Mouse (Mus musculus) lung, adult 2 months (tissue): ENCODE measurements around the gene Prss16. TPM values are rescaled to one million over a fixed set of nuclear protein-coding genes. Genes with fewer than 3 reads are reported as not detected.

Source experiments
- DNase-seq: peaks from one replicate; pipeline ENCODE4 v3.0.0; 2022
- H3K4me1 ChIP-seq: fragments of 200-500 bp; 2 replicates; pipeline ENCODE4 v1.6.1; 2011; ENCODE audit warnings: low read length; ENCODE audit not compliant: control insufficient read depth, insufficient read depth
- H3K4me3 ChIP-seq: fragments of 200-500 bp; replicated peaks from 2 replicates; pipeline ENCODE3; 2011; ENCODE audit warnings: low read depth, mild to moderate bottlenecking, control low read depth, low read length; ENCODE audit errors: extremely low read depth
- CTCF ChIP-seq: fragments of 200-500 bp; IDR thresholded peaks from 2 replicates; pipeline ENCODE4 v1.5.1; 2011; ENCODE audit warnings: mild to moderate bottlenecking, low read length, control low read depth; ENCODE audit not compliant: insufficient read depth
- POLR2A ChIP-seq: fragments of 200-500 bp; IDR thresholded peaks from 2 replicates; pipeline ENCODE4 v1.6.1; 2011; ENCODE audit warnings: low read depth, mild to moderate bottlenecking, control low read depth, low read length, borderline replicate concordance; ENCODE audit errors: extremely low read depth
- WGBS: fragments of 180-500 bp; shearing (Covaris S2); methylation state at CpG from one replicate; pipeline ENCODE4 v1.1.7; 2018; 5-methylcytosine and 5-hydroxymethylcytosine counted together
- polyA plus RNA-seq: library from polyadenylated mRNA; depleted of rRNA; stranded (reverse); fragments of >200 nt; gene quantifications from 2 replicates; pipeline ENCODE4 v1.2.3, GENCODE M21; 2012; rRNA removed

Gene Prss16
- 0.33 and 0.34 TPM in 2 replicates for polyA plus RNA-seq

DNA sequence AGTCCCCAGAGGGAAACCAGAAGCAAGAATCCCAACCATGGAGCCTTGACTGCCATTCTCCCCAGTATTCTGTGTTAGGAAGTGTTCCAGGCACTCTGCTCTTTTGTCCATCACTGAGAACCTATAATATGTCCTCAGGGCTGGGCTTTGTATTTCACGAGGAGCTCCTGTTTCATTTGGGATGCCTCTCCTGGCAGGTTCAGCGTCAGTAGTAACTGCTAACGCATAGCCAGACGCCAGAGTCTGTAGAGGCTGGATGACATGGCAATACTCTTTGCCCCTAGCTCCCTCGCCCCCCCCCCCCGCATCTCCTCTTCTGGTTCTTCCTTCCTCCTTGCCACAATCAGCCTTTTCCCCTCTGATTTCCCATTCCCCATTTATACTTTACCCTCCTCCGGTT lies at the start of gene Prss16:
Gene Prss16 (minus strand): TSS at position 101 of the 400 bp plus-strand sequence.
- peaks cover 4% of the 10 kb centered on the region for H3K4me1 ChIP-seq
- 39% methylated on average over 7 of the region's 7 CpGs for WGBS
- no peak for DNase-seq
- no peak within 1 kb of the TSS for H3K4me3 ChIP-seq
- no peak for TF ChIP-seq CTCF
- TF ChIP-seq POLR2A = no peak

DNA sequence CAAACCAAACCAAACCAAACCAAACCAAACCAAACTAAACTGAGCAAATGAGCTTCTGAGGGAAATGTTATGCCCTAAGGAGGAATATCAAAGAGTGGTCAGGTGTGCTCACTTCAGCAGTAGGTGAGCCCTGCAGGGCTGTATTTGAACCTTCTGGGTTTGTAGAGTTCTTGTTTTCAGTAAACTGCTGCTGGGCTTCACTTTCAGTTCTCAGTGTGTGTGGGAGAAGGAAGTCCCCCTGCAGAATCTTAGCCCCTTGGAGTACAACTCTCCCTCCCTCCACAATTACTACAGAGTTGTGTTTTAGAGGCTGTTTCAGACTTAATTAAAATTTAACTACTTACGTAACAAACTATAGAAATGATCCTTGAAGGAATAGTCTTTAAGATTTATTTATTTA lies 44.2 kb upstream of the Prss16 start:
- no peak for DNase-seq
- Histone ChIP-seq H3K4me1 (no peaks in the 10 kb centered on the region; the same call in 1 of the 2 replicates), H3K4me3 (no peak overlapping the region)
- no peak for TF ChIP-seq POLR2A
- no peak for TF ChIP-seq CTCF
- WGBS = 93% methylated on average over 1 of the region's 1 CpGs

DNA sequence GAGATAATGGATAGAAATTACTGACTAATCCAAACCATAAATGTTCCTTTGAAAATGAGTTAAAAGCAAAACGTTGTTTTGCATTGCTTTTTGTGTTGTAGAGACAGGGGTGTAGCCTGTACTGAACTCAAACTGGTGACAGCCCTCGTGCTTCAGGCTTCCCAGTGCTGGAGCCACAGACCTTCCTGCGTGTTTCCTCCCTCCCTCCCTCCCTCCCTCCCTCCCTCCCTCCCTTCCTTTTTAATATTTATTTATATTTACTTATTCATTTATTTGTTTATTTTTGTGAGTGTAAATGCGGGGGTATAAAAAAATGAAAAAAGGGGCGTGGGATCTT lies 41.9 kb upstream of the Prss16 start:
- no peak overlapping the region for H3K4me3 ChIP-seq
- TF ChIP-seq POLR2A (no peak), CTCF (no peak)
- H3K4me1 ChIP-seq = no peaks in the 10 kb centered on the region; the same call in 1 of the 2 replicates
- no peak for DNase-seq
- 7% methylated on average over 5 of the region's 5 CpGs for WGBS

DNA sequence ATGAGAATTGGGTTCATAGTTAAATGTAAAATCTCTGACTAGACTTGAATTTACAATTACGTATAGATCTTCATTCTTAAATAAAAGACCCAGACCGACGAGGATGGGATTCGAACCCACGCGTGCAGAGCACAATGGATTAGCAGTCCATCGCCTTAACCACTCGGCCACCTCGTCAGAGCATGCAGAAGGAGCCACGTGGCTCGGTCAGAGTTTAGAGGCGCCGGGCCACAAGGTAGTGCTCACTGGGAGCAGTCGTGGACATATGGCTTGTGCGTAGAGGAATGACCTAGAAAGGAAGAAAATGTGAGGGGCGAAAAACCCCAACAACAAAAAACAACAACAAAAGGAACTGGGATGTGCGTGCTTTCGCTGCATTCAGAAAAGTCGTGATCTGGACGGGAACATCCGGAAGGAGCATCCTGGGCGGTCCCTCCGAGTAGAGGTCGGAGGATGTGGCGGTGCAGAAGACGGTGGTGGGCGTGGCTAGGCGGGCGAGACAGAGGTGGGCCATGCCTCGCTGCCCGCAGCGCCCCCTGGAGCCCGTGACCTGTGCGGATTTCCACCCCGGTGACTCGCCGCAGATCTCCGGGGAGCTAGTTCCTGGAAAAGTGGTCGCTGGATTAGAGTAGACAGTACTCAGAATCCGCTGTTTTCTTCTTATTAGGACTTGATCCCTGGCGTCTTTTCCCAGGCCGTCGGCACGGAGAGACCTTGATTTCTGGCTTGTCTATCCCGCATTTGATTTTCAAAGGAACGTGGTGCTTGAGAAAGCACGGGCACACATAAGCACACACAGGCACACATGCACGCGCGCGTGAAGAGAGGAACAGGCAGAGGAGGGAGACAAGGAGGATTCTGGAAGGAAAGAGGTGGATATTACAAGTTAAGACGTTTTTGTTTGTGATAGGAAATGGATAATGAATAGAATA lies 41.3 kb upstream of the Prss16 start:
- H3K4me1 ChIP-seq = no peaks in the 10 kb centered on the region; the same call in 1 of the 2 replicates
- peak overlapping the region; percentile 76 for H3K4me3 ChIP-seq
- under 1% methylated on average over 52 of the region's 52 CpGs for WGBS
- TF ChIP-seq POLR2A (peak; percentile 20; the same call in 1 of the 2 replicates), CTCF (peak; percentile 44)
- DNase-seq = peak; percentile 76

DNA sequence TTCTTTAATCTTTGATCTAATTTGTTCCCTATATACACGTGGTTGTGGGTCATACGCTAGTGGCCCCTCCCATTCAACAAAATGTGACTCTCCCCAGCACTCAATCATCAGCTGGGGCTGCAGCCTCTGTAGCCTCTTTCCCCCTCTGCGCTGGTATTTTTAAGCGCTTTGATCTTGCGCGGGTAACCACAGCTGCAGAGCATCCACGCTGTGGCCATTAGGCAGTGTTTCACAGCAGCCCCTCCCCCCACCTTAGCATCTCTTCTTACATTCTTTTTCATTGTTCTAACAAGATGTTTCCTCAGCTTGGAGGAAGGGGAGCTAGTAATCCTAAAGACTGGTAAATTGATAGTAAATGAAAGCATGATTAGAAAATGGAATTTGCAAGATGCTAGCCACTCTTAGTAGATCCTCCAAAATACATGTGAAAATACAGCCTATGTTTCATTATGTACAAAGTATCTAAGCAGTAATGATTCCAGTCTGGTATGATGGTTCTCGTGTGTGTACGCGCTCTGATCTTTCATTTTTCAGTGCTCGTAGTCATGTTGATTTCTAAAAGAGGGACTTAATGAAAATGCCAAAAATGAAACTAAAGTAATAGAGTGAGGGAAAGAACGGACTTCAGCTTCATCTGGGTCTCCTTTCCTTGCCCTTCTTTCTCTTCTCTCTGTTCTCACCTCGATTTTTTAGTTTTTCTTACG lies 40.3 kb upstream of the Prss16 start:
- H3K4me3 ChIP-seq = peak overlapping the region; percentile 50
- WGBS = 3% methylated on average over 14 of the region's 14 CpGs
- no peak for TF ChIP-seq POLR2A
- TF ChIP-seq CTCF = no peak
- no peak for DNase-seq
- no peaks in the 10 kb centered on the region; the same call in 1 of the 2 replicates for H3K4me1 ChIP-seq

DNA sequence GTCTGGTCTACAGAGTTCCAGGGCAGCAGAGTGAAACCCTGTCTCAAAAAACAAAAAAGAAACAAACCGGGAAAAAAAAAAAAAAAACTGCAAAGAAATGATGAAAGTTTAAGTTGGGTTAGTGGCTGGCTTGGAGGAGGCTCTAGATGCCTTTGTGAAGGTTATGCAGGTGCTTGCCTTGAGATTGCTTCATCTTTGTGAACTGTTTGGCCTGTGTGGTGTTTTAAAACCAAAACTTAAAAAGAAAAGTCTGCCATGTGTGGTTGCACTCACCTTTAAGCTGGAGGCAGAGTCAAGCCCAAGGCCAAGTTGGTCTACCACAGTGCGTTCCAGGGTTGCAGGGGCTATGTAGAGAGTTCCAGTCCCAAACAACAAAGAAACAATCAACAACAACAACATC lies 39.5 kb upstream of the Prss16 start:
- WGBS = 81% methylated on average over 2 of the region's 2 CpGs
- TF ChIP-seq POLR2A (no peak), CTCF (no peak)
- no peak for DNase-seq
- peaks cover under 1% of the 10 kb centered on the region; the same call in 1 of the 2 replicates for H3K4me1 ChIP-seq
- no peak overlapping the region for H3K4me3 ChIP-seq

DNA sequence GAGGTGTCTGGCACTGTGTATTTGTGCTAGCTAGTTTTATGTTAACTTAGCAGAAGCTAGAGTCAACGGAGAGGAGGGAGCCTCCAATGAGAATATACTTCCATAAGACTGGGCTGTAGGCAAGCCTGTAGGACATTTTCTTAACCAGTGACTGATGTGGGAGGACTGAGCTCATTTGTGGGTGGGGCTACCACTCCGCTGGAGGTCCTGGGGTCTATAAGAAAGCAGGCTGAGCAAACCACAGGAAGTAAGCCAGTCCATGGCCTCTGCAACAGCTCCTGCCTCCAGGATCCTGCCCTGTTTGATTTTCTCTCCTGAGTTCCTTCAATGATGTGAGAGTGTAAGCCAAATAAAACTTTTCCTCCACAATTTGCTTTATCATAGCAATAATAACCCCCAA lies 35.8 kb upstream of the Prss16 start:
- TF ChIP-seq CTCF (no peak), POLR2A (no peak)
- Histone ChIP-seq H3K4me3 (no peak overlapping the region), H3K4me1 (peaks cover 7% of the 10 kb centered on the region; the same call in 1 of the 2 replicates)
- WGBS = 56% methylated on average over 2 of the region's 2 CpGs
- DNase-seq = no peak

DNA sequence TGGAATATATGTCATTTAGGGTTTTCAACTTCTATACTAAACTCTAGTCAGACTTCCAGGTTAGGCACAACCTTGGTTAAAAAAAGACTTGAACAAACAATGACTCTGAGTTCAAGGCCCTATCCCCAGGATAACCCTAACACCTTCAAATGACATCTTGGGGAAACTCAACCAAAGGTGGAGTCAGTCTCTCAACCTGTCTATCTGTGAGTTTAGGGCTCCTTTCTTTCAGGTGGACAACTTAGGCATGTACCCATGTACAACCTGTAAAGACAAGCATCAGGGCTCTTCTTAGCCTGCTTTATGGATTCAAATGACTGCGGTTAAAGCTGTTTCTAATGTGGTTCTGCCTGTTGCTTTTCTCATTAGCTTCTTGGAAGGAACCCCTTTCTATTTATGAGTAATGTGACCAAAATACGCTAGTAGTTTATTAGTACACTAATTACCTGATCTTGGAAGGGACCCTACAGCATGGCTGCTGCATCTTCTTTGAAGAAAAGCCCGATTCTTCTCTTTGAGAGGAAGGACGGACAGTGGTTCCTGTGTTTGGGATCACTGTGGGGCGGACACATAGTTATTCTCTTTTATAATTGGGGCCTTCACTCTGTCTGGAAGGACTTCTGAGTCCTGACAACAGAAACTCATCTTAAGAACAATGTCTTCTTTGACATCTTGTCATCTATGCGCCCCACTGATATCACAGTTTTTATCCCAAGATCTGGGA lies 35.1 kb upstream of the Prss16 start:
- TF ChIP-seq POLR2A (no peak), CTCF (no peak)
- DNase-seq = no peak
- peaks cover 7% of the 10 kb centered on the region; the same call in 1 of the 2 replicates for H3K4me1 ChIP-seq

DNA sequence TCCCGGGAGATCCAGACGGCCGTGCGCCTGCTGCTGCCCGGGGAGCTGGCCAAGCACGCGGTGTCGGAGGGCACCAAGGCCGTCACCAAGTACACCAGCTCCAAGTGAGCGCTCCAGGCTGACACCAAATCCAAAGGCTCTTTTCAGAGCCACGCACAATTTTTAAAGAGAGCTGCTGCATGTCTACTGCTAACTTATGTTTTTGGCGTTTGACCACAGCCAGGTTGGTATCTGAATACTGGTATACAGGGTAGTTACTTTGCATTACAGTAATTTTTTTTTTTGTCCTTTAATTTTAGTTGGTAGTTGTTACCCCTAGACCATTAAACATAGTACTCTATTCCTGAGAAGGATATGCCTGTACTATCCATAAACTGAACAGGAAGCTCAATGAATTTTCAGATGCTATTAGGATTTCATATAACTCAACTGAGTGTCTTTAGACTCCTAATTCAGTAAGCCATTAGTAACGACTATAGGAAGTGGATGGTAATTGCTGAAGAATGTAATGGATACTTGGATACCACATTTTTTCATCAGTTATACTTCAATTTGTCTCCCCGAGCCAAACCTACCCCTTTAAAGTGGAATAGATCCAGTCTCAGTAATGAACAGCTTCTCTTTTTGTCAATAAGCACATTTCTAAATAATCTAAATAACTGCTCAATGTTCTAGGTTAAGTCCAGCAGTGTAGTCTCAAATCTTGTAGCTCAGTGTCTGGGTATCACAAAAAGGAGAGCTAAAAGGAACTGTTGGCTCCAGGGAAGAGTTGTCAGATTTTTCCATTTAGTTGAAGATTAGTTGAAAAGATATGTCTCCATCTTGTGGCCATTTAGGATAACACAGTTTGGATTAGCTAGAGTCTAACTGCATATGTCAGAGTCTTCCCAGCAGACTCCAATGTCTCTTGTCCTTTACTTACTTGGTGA lies 34.2 kb upstream of the Prss16 start:
- DNase-seq = no peak
- no peak overlapping the region for H3K4me3 ChIP-seq
- 1% methylated on average over 14 of the region's 14 CpGs for WGBS
- peaks cover 7% of the 10 kb centered on the region; the same call in 1 of the 2 replicates for H3K4me1 ChIP-seq
- TF ChIP-seq CTCF (0 out of 2 replicates have a peak, but pooled peaks have one; percentile 35), POLR2A (no peak)

More for the DNA sequence above, 35.1 kb upstream of the Prss16 start:
- no peak overlapping the region for H3K4me3 ChIP-seq
- WGBS = 88% methylated on average over 6 of the region's 6 CpGs
